Mouse (Mus musculus) ES-Bruce4 (cell line): Measurements from ENCODE around the gene Amn1.

Source experiments
- CTCF ChIP-seq: IDR thresholded peaks from one replicate; pipeline ENCODE4 v1.8.1; 2011; ENCODE audit warnings: low read depth, low read length
- EP300 ChIP-seq: IDR thresholded peaks from 2 replicates; pipeline ENCODE4 v1.6.1; 2011; ENCODE audit warnings: low read depth, low read length; ENCODE audit not compliant: insufficient read depth

GRCm38 (mm10) chr6:149134391-149135150 lies 53.9 kb downstream of the Amn1 start:
- TF ChIP-seq CTCF = no peak
- no peak for TF ChIP-seq EP300
